Mouse (Mus musculus): ENCODE measurements around the gene Snx29.

DNA sequence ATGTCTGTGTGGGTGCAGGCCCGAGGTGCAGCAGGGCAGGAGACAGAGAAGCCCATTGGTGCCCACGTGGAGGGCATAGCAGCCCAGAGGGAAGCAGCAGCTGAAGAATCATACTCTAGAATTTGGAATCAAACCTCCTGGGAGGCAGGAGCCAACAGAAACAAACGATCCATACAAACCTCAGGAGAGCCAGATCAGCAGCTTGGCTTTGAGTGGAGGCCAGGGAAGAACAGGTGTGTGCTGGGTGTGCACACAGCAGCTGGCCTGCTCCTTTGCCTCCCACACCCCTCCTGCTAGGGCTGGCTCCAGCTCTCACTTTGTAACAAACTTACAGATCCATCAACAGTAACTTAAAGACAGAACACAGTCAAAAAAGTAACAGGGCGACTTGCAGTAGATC is 245.4 kb downstream of the Snx29 start:
- TF ChIP-seq POLR2A (IDR thresholded peaks at IDR 0.05; ENCODE audit: borderline replicate concordance, insufficient read depth, low read length) (no peak), CTCF (IDR thresholded peaks at IDR 0.05; ENCODE audit: borderline replicate concordance, insufficient read depth, low read depth, low read length) (no peak)
